Mouse (Mus musculus): Measurements from ENCODE around the gene Mbd4. TPM values are rescaled to one million over a fixed set of nuclear protein-coding genes. Genes with fewer than 3 reads are reported as not detected.

The Mbd4 gene
- total and polyA plus RNA-seq, 3 experiments = 6.4 to 10.1 TPM; not detected in 1

- Histone ChIP-seq H3K9me3 (replicated peaks; ENCODE audit: insufficient read depth, low read length) (no peaks in the 10 kb centered on the region), H3K4me1 (ENCODE audit: control insufficient read depth in 1 of 2, insufficient read depth in 2 of 2, low read length in 2 of 2) (no peaks in the 10 kb centered on the region), H3K36me3 (ENCODE audit: control insufficient read depth in 1 of 2, insufficient read depth in 2 of 2, low read length in 2 of 2) (0 out of 4 replicates have a peak, but pooled peaks cover 0 to 3% of the 10 kb centered on the region in 2 experiments), H3K4me3 (ENCODE audit: control insufficient read depth in 1 of 2, insufficient read depth in 1 of 2, low read depth in 2 of 2, low read length in 2 of 2) (no peak overlapping the region), H3K79me2 (ENCODE audit: control insufficient read depth, insufficient read depth, low read length, poor library complexity) (no peaks in the 10 kb centered on the region), H3K9ac (ENCODE audit: control insufficient read depth, low read depth, low read length, poor library complexity, severe bottlenecking) (no peak overlapping the region), H3K27ac (ENCODE audit: control insufficient read depth, low read depth, low read length) (no peak overlapping the region), H3K27me3 (ENCODE audit: control insufficient read depth in 1 of 2, insufficient read depth in 2 of 2, low read length in 2 of 2) (no peaks in the 10 kb centered on the region)
- no peak for TF ChIP-seq MYC (IDR thresholded peaks at IDR 0.05; ENCODE audit: low read depth, low read length)
- TF ChIP-seq E2F4 (IDR thresholded peaks at IDR 0.05; ENCODE audit: borderline replicate concordance, low read depth, low read length) = no peak
- TF ChIP-seq MYB (IDR thresholded peaks at IDR 0.05; ENCODE audit: low read depth, low read length) = no peak
- no peak for TF ChIP-seq ELF1 (IDR thresholded peaks at IDR 0.05; ENCODE audit: low read depth, low read length)
- no peak for TF ChIP-seq CTCF (IDR thresholded peaks at IDR 0.05 in 2 of 3, conservative IDR thresholded peaks at IDR 0.05 in 1 of 3; ENCODE audit: control insufficient read depth in 1 of 3, insufficient read depth in 1 of 3, low read depth in 2 of 3, low read length in 3 of 3, poor library complexity in 1 of 3, severe bottlenecking in 1 of 3)
- TF ChIP-seq MAFK (IDR thresholded peaks at IDR 0.05; ENCODE audit: borderline replicate concordance, low read depth, low read length) = no peak
- no peak for TF ChIP-seq HCFC1 (IDR thresholded peaks at IDR 0.05; ENCODE audit: low read depth, low read length)
- no peak for TF ChIP-seq EP300 (IDR thresholded peaks at IDR 0.05; ENCODE audit: low read depth in 1 of 2, low read length in 2 of 2)
- no peak for TF ChIP-seq ZNF384 (IDR thresholded peaks at IDR 0.05; ENCODE audit: low read depth, low read length)
- no peak for TF ChIP-seq GABPA (IDR thresholded peaks at IDR 0.05; ENCODE audit: low read depth, low read length)
- no peak for TF ChIP-seq MEF2A (IDR thresholded peaks at IDR 0.05; ENCODE audit: extremely low read depth, insufficient replicate concordance, low read depth, low read length, poor library complexity, severe bottlenecking)
- no peak for TF ChIP-seq USF2 (IDR thresholded peaks at IDR 0.05; ENCODE audit: borderline replicate concordance in 1 of 2, insufficient read depth in 1 of 2, low read depth in 1 of 2, low read length in 2 of 2)
- TF ChIP-seq RCOR1 (IDR thresholded peaks at IDR 0.05; ENCODE audit: low read depth, low read length) = no peak
- no peak for TF ChIP-seq ETS1 (IDR thresholded peaks at IDR 0.05; ENCODE audit: low read depth, low read length)
- no peak for TF ChIP-seq MXI1 (IDR thresholded peaks at IDR 0.05; ENCODE audit: low read depth, low read length)
- TF ChIP-seq KAT2A (conservative IDR thresholded peaks at IDR 0.05; ENCODE audit: low read depth, low read length) = no peak
- TF ChIP-seq CHD1 (IDR thresholded peaks at IDR 0.05; ENCODE audit: low read depth, low read length) = no peak
- TF ChIP-seq ZC3H11A (IDR thresholded peaks at IDR 0.05; ENCODE audit: low read depth, low read length) = no peak
- TF ChIP-seq MAZ (IDR thresholded peaks at IDR 0.05; ENCODE audit: low read depth, low read length) = no peak
- no peak for DNase-seq (ENCODE audit: low read depth, low spot score)
Observed at GRCm38 (mm10) chr6:115897926-115898520, 44.9 kb upstream of the Mbd4 start.

DNA sequence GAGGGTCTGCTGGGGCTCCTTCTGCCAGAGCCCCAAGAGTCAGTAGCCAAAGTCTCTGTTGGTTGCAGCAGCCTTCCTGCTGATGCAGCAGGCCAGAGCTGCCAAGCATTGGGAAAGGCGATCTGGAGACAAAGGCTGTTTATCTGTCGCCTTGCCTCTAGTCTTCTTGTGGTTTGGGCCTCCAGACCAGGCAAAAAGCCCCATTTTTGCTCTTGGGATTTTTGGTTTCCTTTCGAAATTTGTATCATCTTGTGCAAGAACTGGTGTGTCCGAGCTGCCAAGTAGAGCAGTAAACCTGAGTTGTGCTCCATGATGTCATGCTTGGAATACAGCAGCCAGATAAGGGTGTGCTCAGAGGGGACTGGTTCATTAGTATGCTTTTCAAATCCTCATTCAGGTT is 43.9 kb upstream of the Mbd4 start:
- TF ChIP-seq E2F4 (IDR thresholded peaks at IDR 0.05; ENCODE audit: borderline replicate concordance, low read depth, low read length) (no peak), BHLHE40 (IDR thresholded peaks at IDR 0.05; ENCODE audit: borderline replicate concordance, low read depth, low read length) (no peak), CHD1 (IDR thresholded peaks at IDR 0.05; ENCODE audit: low read depth, low read length) (no peak), ELF1 (IDR thresholded peaks at IDR 0.05; ENCODE audit: low read depth, low read length) (no peak), NELFE (IDR thresholded peaks at IDR 0.05; ENCODE audit: low read depth, low read length) (no peak), SIN3A (IDR thresholded peaks at IDR 0.05; ENCODE audit: low read length) (no peak), POLR2AphosphoS5 (IDR thresholded peaks at IDR 0.05; ENCODE audit: borderline replicate concordance, low read depth, low read length) (no peak), USF1 (IDR thresholded peaks at IDR 0.05; ENCODE audit: low read depth, low read length) (no peak), ZMIZ1 (IDR thresholded peaks at IDR 0.05; ENCODE audit: low read depth, low read length) (no peak)
- Histone ChIP-seq H3K27ac (ENCODE audit: control insufficient read depth, low read depth, low read length) (no peak overlapping the region), H3K9me3 (replicated peaks; ENCODE audit: insufficient read depth, low read length) (no peaks in the 10 kb centered on the region), H3K36me3 (ENCODE audit: control insufficient read depth in 1 of 2, insufficient read depth in 2 of 2, low read length in 2 of 2) (0 out of 4 replicates have a peak, but pooled peaks cover 0 to 3% of the 10 kb centered on the region in 2 experiments), H3K4me1 (ENCODE audit: control insufficient read depth in 1 of 2, insufficient read depth in 2 of 2, low read length in 2 of 2) (no peaks in the 10 kb centered on the region), H3K27me3 (ENCODE audit: control insufficient read depth in 1 of 2, insufficient read depth in 2 of 2, low read length in 2 of 2) (no peaks in the 10 kb centered on the region), H3K9ac (ENCODE audit: control insufficient read depth, low read depth, low read length, poor library complexity, severe bottlenecking) (no peak overlapping the region), H3K4me3 (ENCODE audit: control insufficient read depth in 1 of 2, insufficient read depth in 1 of 2, low read depth in 2 of 2, low read length in 2 of 2) (no peak overlapping the region), H3K79me2 (ENCODE audit: control insufficient read depth, insufficient read depth, low read length, poor library complexity) (no peaks in the 10 kb centered on the region)
- DNase-seq (ENCODE audit: low read depth, low spot score) = no peak
